Mouse (Mus musculus): ENCODE measurements around the gene Trappc12.

The Trappc12 gene

GRCm38 (mm10) chr12:28690730-28691129 is 59.5 kb downstream of the Trappc12 start:
- no peak for DNase-seq (ENCODE audit: low read depth, low spot score)

- no peak for DNase-seq (ENCODE audit: low read depth, low spot score)
Observed at GRCm38 (mm10) chr12:28688996-28689395, 61.3 kb downstream of the Trappc12 start.

GRCm38 (mm10) chr12:28686199-28686879 is 63.9 kb downstream of the Trappc12 start:
- DNase-seq (ENCODE audit: low read depth, low spot score), result no peak

GRCm38 (mm10) chr12:28685771-28686170 is 64.5 kb downstream of the Trappc12 start:
- no peak for DNase-seq (ENCODE audit: low read depth, low spot score)

GRCm38 (mm10) chr12:28684674-28685073 is 65.6 kb downstream of the Trappc12 start:
- no peak for DNase-seq (ENCODE audit: low read depth, low spot score)

GRCm38 (mm10) chr12:28675925-28676209 is 74.4 kb downstream of the Trappc12 start:
- no peak for DNase-seq (ENCODE audit: low read depth, low spot score)

- peak; percentile 84 for DNase-seq (ENCODE audit: low read depth, low spot score)
Observed at GRCm38 (mm10) chr12:28675121-28675924, 74.9 kb downstream of the Trappc12 start, which contains the start of gene Adi1. Gene Adi1 (plus strand): TSS chr12:28675231.

- DNase-seq (ENCODE audit: low read depth, low spot score), result no peak
Observed at GRCm38 (mm10) chr12:28674038-28674720, 76.1 kb downstream of the Trappc12 start.

- DNase-seq (ENCODE audit: low read depth, low spot score), result no peak
Observed at GRCm38 (mm10) chr12:28667287-28667686, 83.0 kb downstream of the Trappc12 start.

- no peak for DNase-seq (ENCODE audit: low read depth, low spot score)
Observed at GRCm38 (mm10) chr12:28666734-28667133, 83.5 kb downstream of the Trappc12 start.

GRCm38 (mm10) chr12:28662628-28663027 is 87.6 kb downstream of the Trappc12 start:
- no peak for DNase-seq (ENCODE audit: low read depth, low spot score)

GRCm38 (mm10) chr12:28649141-28650110 is 100.8 kb downstream of the Trappc12 start, which contains the start of gene Rnaseh1:
Gene Rnaseh1 (plus strand): TSS chr12:28649602.
- DNase-seq (ENCODE audit: low read depth, low spot score), result peak; percentile 81

Measured in brain, embryonic 18.5 days (tissue).